In genomic region chr14:74984817-74985391, GRCm38 (mm10) we compare ENCODE assay signal across 15 mouse cellular contexts. TPM values are rescaled to one million over a fixed set of nuclear protein-coding genes. Genes with fewer than 3 reads are reported as not detected.
DNase-seq lines count a peak whose midpoint lies in the region; ATAC-seq and TF ChIP-seq lines count a peak whose summit lies in the region.
"Had no signal": no experiment of that assay in that cellular context is flagged by ENCODE, and none has a peak within 500 bp of the region (broad histone marks: within the 10 kb centered on the region; RNA-seq: fewer than 3 reads in every experiment).

No protein-coding gene starts in this region.

- no peaks in the 10 kb centered on the region for H3K36me3 ChIP-seq in stomach, postnatal 0 days (ENCODE audit: control insufficient read depth, insufficient read depth, low read length)
- H3K36me3 ChIP-seq in hindbrain, embryonic 11.5 days (ENCODE audit: control insufficient read depth, insufficient read depth, low read length): no peaks in the 10 kb centered on the region
- H3K36me3 ChIP-seq: embryonic facial prominence, embryonic 10.5 days had no signal

- H3K4me3 ChIP-seq in stomach, postnatal 0 days (ENCODE audit: low read depth, low read length): no peak overlapping the region
- H3K4me3 ChIP-seq in hindbrain, embryonic 11.5 days (ENCODE audit: low read depth, low read length): no peak overlapping the region
- H3K4me3 ChIP-seq: embryonic facial prominence, embryonic 10.5 days; left cerebral cortex, adult 2 months had no signal

- peak; percentile 12 for DNase-seq in retina, embryonic 14.5 days (ENCODE audit: low spot score)
- DNase-seq in retina, postnatal 1 day: no peak
- DNase-seq in stomach, postnatal 0 days (ENCODE audit: low spot score): peak; percentile 50
- no peak for DNase-seq in hindbrain, embryonic 11.5 days (ENCODE audit: low spot score)
- no peak for DNase-seq in embryo, embryonic 9.5 days (ENCODE audit: extremely low spot score)
- DNase-seq: cerebellum, adult 2 months; heart, postnatal 14 days; kidney, adult 11 months; kidney, postnatal 4 days; lung, postnatal 4 days had no signal

- 70% methylated on average over 7 of the region's 7 CpGs for WGBS in stomach, postnatal 0 days
- 78% methylated on average over 7 of the region's 7 CpGs for WGBS in hindbrain, embryonic 11.5 days

- no peaks in the 10 kb centered on the region for H3K9me3 ChIP-seq in stomach, postnatal 0 days (ENCODE audit: control insufficient read depth, low read length)
- H3K9me3 ChIP-seq in hindbrain, embryonic 11.5 days (ENCODE audit: control insufficient read depth, low read length): no peaks in the 10 kb centered on the region
- H3K9me3 ChIP-seq: embryonic facial prominence, embryonic 10.5 days had no signal

- no peaks in the 10 kb centered on the region for H3K27me3 ChIP-seq in stomach, postnatal 0 days (ENCODE audit: control insufficient read depth, insufficient read depth, low read length)
- no peaks in the 10 kb centered on the region for H3K27me3 ChIP-seq in hindbrain, embryonic 11.5 days (ENCODE audit: control insufficient read depth, insufficient read depth, low read length)

- H3K4me1 ChIP-seq in stomach, postnatal 0 days (replicated peaks; ENCODE audit: control insufficient read depth, insufficient read depth): no peaks in the 10 kb centered on the region
- H3K4me1 ChIP-seq in hindbrain, embryonic 11.5 days (replicated peaks; ENCODE audit: control insufficient read depth, insufficient read depth, low read length): no peaks in the 10 kb centered on the region

- no peak for TF ChIP-seq CTCF in stomach, postnatal 0 days (IDR thresholded peaks at IDR 0.05; ENCODE audit: low read depth)

- H3K4me2 ChIP-seq in stomach, postnatal 0 days (replicated peaks; ENCODE audit: low read depth): no peak overlapping the region
- no peak overlapping the region for H3K4me2 ChIP-seq in hindbrain, embryonic 11.5 days (replicated peaks; ENCODE audit: low read depth, low read length)

- TF ChIP-seq EP300 in stomach, postnatal 0 days (optimal IDR thresholded peaks at IDR 0.05): no peak

- ATAC-seq in CD4-positive, CD25-positive, alpha-beta regulatory T cell, adult 4 months: peak; percentile 95
- ATAC-seq in activated CD4-positive, CD25-positive, alpha-beta regulatory T cell, adult 4 months: peak; percentile 94
- ATAC-seq in stomach, postnatal 0 days (ENCODE audit: low FRiP score, low TSS enrichment): peak; percentile 72
- no peak for ATAC-seq in hindbrain, embryonic 11.5 days (ENCODE audit: low FRiP score)

- no peak overlapping the region for H3K9ac ChIP-seq in stomach, postnatal 0 days (ENCODE audit: low read length)
- H3K9ac ChIP-seq in hindbrain, embryonic 11.5 days (ENCODE audit: low read depth, low read length): no peak overlapping the region
- H3K9ac ChIP-seq: liver, embryonic 14.5 days had no signal

- no peak overlapping the region for H3K27ac ChIP-seq in stomach, postnatal 0 days (replicated peaks)
- H3K27ac ChIP-seq in hindbrain, embryonic 11.5 days (ENCODE audit: low read depth, low read length): no peak overlapping the region
- H3K27ac ChIP-seq: embryonic facial prominence, embryonic 10.5 days; left cerebral cortex, adult 2 months; liver, embryonic 14.5 days had no signal

RNA-seq across cellular contexts. Expression of gene Rubcnl, which starts 30.9 kb away (rescaled TPM):
- 1 to 10 TPM in 1 of 2 experiments, under 1 TPM in 1; 0.51 to 1.3 TPM for polyA plus RNA-seq in CD4-positive, CD25-positive, alpha-beta regulatory T cell, adult 4 months (2017; shearing (Covaris generic))
- polyA plus RNA-seq in activated CD4-positive, CD25-positive, alpha-beta regulatory T cell, adult 4 months (2017; shearing (Covaris generic)): 1 to 10 TPM in 1 of 2 experiments, under 1 TPM in 1; 0.12 to 1.3 TPM
- 0.23 and 0.27 TPM in 2 replicates for polyA plus RNA-seq in stomach, postnatal 0 days (2015; fragmentation: Nextera tagmentation; extraction: Ambion mirVana)
- 0.20 and 0.22 TPM in 2 replicates for polyA plus RNA-seq in hindbrain, embryonic 11.5 days (2014; fragmentation: Nextera tagmentation; extraction: Ambion mirVana)

RNA-seq across cellular contexts. Expression of gene Lrch1, which starts 37.2 kb away (rescaled TPM):
- 10 to 100 TPM; 30.1 to 30.3 TPM for polyA plus RNA-seq in CD4-positive, CD25-positive, alpha-beta regulatory T cell, adult 4 months (2017; shearing (Covaris generic))
- polyA plus RNA-seq in activated CD4-positive, CD25-positive, alpha-beta regulatory T cell, adult 4 months (2017; shearing (Covaris generic)): 10 to 100 TPM; 24.1 to 24.4 TPM
- polyA plus RNA-seq in stomach, postnatal 0 days (2015; fragmentation: Nextera tagmentation; extraction: Ambion mirVana): 11.7 and 11.8 TPM in 2 replicates
- polyA plus RNA-seq in hindbrain, embryonic 11.5 days (2014; fragmentation: Nextera tagmentation; extraction: Ambion mirVana): 12.0 and 12.6 TPM in 2 replicates

Comparison
In these comparisons a context has a peak if more than half of its experiments do, and no peak if none do; other contexts are left out.
1. DNase-seq: peak in retina, embryonic 14.5 days (single experiment) and stomach, postnatal 0 days (single experiment); none in retina, postnatal 1 day (single experiment), hindbrain, embryonic 11.5 days (single experiment) and embryo, embryonic 9.5 days (single experiment).